Mouse (Mus musculus): ENCODE measurements around the gene Tmbim1.

GRCm38 (mm10) chr1:74313049-74313692, 7.7 kb upstream of the Tmbim1 start:
- TF ChIP-seq CTCF (IDR thresholded peaks at IDR 0.05; ENCODE audit: extremely low read depth, insufficient read length, insufficient replicate concordance, low read depth, low read length) (no peak), POLR2A (IDR thresholded peaks at IDR 0.05; ENCODE audit: low read depth, low read length) (no peak)
